Mouse (Mus musculus) limb, embryonic 14.5 days (tissue): ENCODE data around the gene Rnf213. TPM values are rescaled to one million over a fixed set of nuclear protein-coding genes. Genes with fewer than 3 reads are reported as not detected.

Experiments used
- ATAC-seq: fragments of 200-750 bp; cut with Nextera tagmentation; 2 replicates; pipeline ENCODE4 v1.8.0; 2017; ENCODE audit warnings: low read depth, moderate number of reproducible peaks, moderate TSS enrichment; ENCODE audit not compliant: low FRiP score
- DNase-seq: peaks from one replicate; pipeline ENCODE4 v3.0.0-alpha.2; 2015; ENCODE audit warnings: low spot score
- H3K27ac ChIP-seq: fragments of 300-500 bp; sonication (generic); replicated peaks from 2 replicates; pipeline ENCODE4 v1.5.1; 2014; ENCODE audit warnings: low read depth, mild to moderate bottlenecking, low read length, moderate library complexity, mixed read lengths
- H3K27me3 ChIP-seq: fragments of 300-500 bp; sonication (generic); 2 replicates; pipeline ENCODE4 v1.6.1; 2014; ENCODE audit warnings: low read length, mixed read lengths; ENCODE audit not compliant: control insufficient read depth, insufficient read depth
- H3K36me3 ChIP-seq: fragments of 300-500 bp; sonication (generic); 2 replicates; pipeline ENCODE4 v1.6.1; 2014; ENCODE audit warnings: mild to moderate bottlenecking, low read length, moderate library complexity, mixed read lengths; ENCODE audit not compliant: control insufficient read depth, insufficient read depth
- H3K4me1 ChIP-seq: fragments of 300-500 bp; sonication (generic); 2 replicates; pipeline ENCODE4 v1.6.1; 2014; ENCODE audit warnings: antibody characterized with exemption, low read length, mixed read lengths; ENCODE audit not compliant: control insufficient read depth, insufficient read depth
- H3K4me2 ChIP-seq: fragments of 300-500 bp; sonication (generic); replicated peaks from 2 replicates; pipeline ENCODE4 v1.6.1; 2014; ENCODE audit warnings: low read depth, mild to moderate bottlenecking, low read length, moderate library complexity; ENCODE audit not compliant: severe bottlenecking
- H3K4me3 ChIP-seq: fragments of 300-500 bp; sonication (generic); replicated peaks from 2 replicates; pipeline ENCODE4 v1.5.1; 2014; ENCODE audit warnings: low read length
- H3K9ac ChIP-seq: fragments of 300-500 bp; sonication (generic); 2 replicates; pipeline ENCODE4 v1.6.1; 2014; ENCODE audit warnings: mild to moderate bottlenecking, low read depth, low read length, moderate library complexity; ENCODE audit not compliant: severe bottlenecking
- H3K9me3 ChIP-seq: fragments of 300-500 bp; sonication (generic); 2 replicates; pipeline ENCODE4 v1.6.1; 2016; ENCODE audit warnings: low read length; ENCODE audit not compliant: control insufficient read depth
- POLR2A ChIP-seq: fragments of 200-500 bp; IDR thresholded peaks from 2 replicates; pipeline ENCODE4 v1.8.0; 2012; ENCODE audit warnings: inconsistent platforms, mild to moderate bottlenecking, moderate library complexity, borderline replicate concordance; ENCODE audit not compliant: insufficient read depth, insufficient read length; ENCODE audit errors: extremely low read depth
- WGBS: fragments of 180-500 bp; shearing (Covaris S2); extraction: QIAGEN DNeasy Blood & Tissue Kit; methylation state at CpG from one replicate; pipeline ENCODE4 v1.1.7; 2014; 5-methylcytosine and 5-hydroxymethylcytosine counted together
- polyA plus RNA-seq, 2 experiments: library from polyadenylated mRNA; depleted of rRNA in 1 of 2; stranded (reverse) in 1 of 2; unstranded in 1 of 2; fragments of >200 nt; fragmentation: Nextera tagmentation in 1 of 2; extraction: Ambion mirVana in 1 of 2; gene quantifications; 2 replicates each; pipeline versions ENCODE4 v1.2.1 to v1.2.3; 2012 to 2014

The Rnf213 gene
- polyA plus RNA-seq, 2 experiments = 5.8 to 9.5 TPM

GRCm38 (mm10) chr11:119521920-119522710, 129.2 kb downstream of the Rnf213 start:
- H3K4me1 ChIP-seq = no peaks in the 10 kb centered on the region
- no peak for ATAC-seq

GRCm38 (mm10) chr11:119522779-119523178, 129.9 kb downstream of the Rnf213 start:
- Histone ChIP-seq H3K27me3 (no peaks in the 10 kb centered on the region), H3K36me3 (no peaks in the 10 kb centered on the region), H3K9me3 (no peaks in the 10 kb centered on the region), H3K9ac (no peak overlapping the region), H3K4me1 (no peaks in the 10 kb centered on the region), H3K4me3 (no peak overlapping the region), H3K27ac (no peak overlapping the region), H3K4me2 (no peak overlapping the region)
- DNase-seq (no peak), ATAC-seq (no peak)
- WGBS = 76% methylated on average over 8 of the region's 8 CpGs
- no peak for TF ChIP-seq POLR2A

More at GRCm38 (mm10) chr11:119521920-119522710, 129.2 kb downstream of the Rnf213 start:
- Histone ChIP-seq H3K4me3 (no peak overlapping the region), H3K9ac (no peak overlapping the region), H3K4me2 (no peak overlapping the region), H3K36me3 (no peaks in the 10 kb centered on the region), H3K27me3 (no peaks in the 10 kb centered on the region), H3K27ac (no peak overlapping the region), H3K9me3 (no peaks in the 10 kb centered on the region)
- 79% methylated on average over 6 of the region's 6 CpGs for WGBS
- no peak for DNase-seq
- no peak for TF ChIP-seq POLR2A

- no peak overlapping the region for H3K4me2 ChIP-seq
- no peak overlapping the region for H3K4me3 ChIP-seq
- H3K4me1 ChIP-seq = no peaks in the 10 kb centered on the region
- no peaks in the 10 kb centered on the region for H3K9me3 ChIP-seq
- H3K36me3 ChIP-seq = no peaks in the 10 kb centered on the region
- DNase-seq = no peak
- H3K9ac ChIP-seq = no peak overlapping the region
- TF ChIP-seq POLR2A = no peak
- H3K27ac ChIP-seq = no peak overlapping the region
- 90% methylated on average over 3 of the region's 3 CpGs for WGBS
- no peaks in the 10 kb centered on the region for H3K27me3 ChIP-seq
- ATAC-seq = no peak
Observed at GRCm38 (mm10) chr11:119523392-119523791, 130.5 kb downstream of the Rnf213 start.

GRCm38 (mm10) chr11:119524545-119524949, 131.6 kb downstream of the Rnf213 start:
- peak; percentile 97 for ATAC-seq
- WGBS = 2% methylated on average over 33 of the region's 33 CpGs
- Histone ChIP-seq H3K27me3 (no peaks in the 10 kb centered on the region), H3K4me2 (peak overlapping the region; percentile 75), H3K4me3 (peak overlapping the region; percentile 48), H3K36me3 (no peaks in the 10 kb centered on the region), H3K4me1 (no peaks in the 10 kb centered on the region), H3K9me3 (no peaks in the 10 kb centered on the region), H3K9ac (peak overlapping the region; percentile 52), H3K27ac (no peak overlapping the region)
- TF ChIP-seq POLR2A = no peak
- peak; percentile 95 for DNase-seq

GRCm38 (mm10) chr11:119526068-119526966, 133.4 kb downstream of the Rnf213 start:
- Histone ChIP-seq H3K36me3 (no peaks in the 10 kb centered on the region), H3K4me3 (no peak overlapping the region), H3K9ac (no peak overlapping the region), H3K27ac (no peak overlapping the region), H3K27me3 (no peaks in the 10 kb centered on the region), H3K9me3 (no peaks in the 10 kb centered on the region), H3K4me1 (no peaks in the 10 kb centered on the region), H3K4me2 (no peak overlapping the region)
- no peak for ATAC-seq
- DNase-seq = no peak
- 79% methylated on average over 14 of the region's 14 CpGs for WGBS
- TF ChIP-seq POLR2A = no peak
